Mouse (Mus musculus): ENCODE results near the gene Lamb3.

- TF ChIP-seq CTCF (IDR thresholded peaks at IDR 0.05; ENCODE audit: low read depth) = no peak
- TF ChIP-seq EP300 (IDR thresholded peaks at IDR 0.05; ENCODE audit: low read depth) = no peak
Observed at GRCm38 (mm10) chr1:193330626-193331025, 123.1 kb downstream of the Lamb3 start.

All from liver, postnatal 0 days (tissue).